Mouse (Mus musculus): ENCODE results near the gene Kit.

- TF ChIP-seq POLR2A (IDR thresholded peaks at IDR 0.05; ENCODE audit: insufficient read length, low read depth) (no peak), CEBPB (IDR thresholded peaks at IDR 0.05; ENCODE audit: insufficient read depth, poor library complexity, severe bottlenecking) (no peak), MYOG (IDR thresholded peaks at IDR 0.05; ENCODE audit: control insufficient read depth in 1 of 3, insufficient read depth in 1 of 3, insufficient read length in 2 of 3, low read depth in 2 of 3) (no peak), E2F4 (IDR thresholded peaks at IDR 0.05; ENCODE audit: insufficient read depth) (no peak), USF1 (IDR thresholded peaks at IDR 0.05; ENCODE audit: low read depth) (no peak), POLR2AphosphoS2 (IDR thresholded peaks at IDR 0.05; ENCODE audit: insufficient read length, low read depth) (no peak)
Observed at GRCm38 (mm10) chr5:75575567-75576515, 1.1 kb downstream of the Kit start.

Data from myocyte (in vitro differentiated cells).